Mouse (Mus musculus) cerebellum, adult 11 months (tissue): ENCODE measurements at regions not wholly inside any gene's neighbourhood (a gene's known extent, or its start where the extent isn't known, plus 50 kb on each side); places are given as distances from the start of the nearest gene placed in this dataset.

ENCODE experiments used
- DNase-seq: peaks from one replicate; pipeline ENCODE4 v3.0.0; 2022

GRCm38 (mm10) chr1:142838663-142839062, 801.8 kb upstream of the B3galt2 start:
- DNase-seq, result no peak

GRCm38 (mm10) chr1:142867024-142867700, 773.3 kb upstream of the B3galt2 start:
- no peak for DNase-seq

DNA sequence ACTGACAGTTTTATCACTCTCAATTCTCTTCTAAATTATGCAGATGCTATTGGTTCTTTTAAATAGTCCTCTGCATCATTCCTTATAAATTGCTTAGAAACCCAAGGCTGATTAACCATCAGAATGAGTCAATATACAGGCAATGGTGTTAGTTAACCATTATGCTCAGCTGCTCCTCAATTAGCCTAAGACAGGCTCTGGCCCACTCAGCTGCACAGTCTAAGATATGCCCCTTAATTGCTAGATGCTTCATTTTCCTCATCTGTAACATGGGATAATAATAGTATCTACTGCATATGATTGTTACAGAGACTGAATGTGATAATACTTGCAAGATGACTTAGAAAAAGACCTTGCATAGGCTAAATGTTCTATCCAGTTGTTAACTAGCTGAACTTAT, 748.6 kb upstream of the B3galt2 start:
- no peak for DNase-seq

DNA sequence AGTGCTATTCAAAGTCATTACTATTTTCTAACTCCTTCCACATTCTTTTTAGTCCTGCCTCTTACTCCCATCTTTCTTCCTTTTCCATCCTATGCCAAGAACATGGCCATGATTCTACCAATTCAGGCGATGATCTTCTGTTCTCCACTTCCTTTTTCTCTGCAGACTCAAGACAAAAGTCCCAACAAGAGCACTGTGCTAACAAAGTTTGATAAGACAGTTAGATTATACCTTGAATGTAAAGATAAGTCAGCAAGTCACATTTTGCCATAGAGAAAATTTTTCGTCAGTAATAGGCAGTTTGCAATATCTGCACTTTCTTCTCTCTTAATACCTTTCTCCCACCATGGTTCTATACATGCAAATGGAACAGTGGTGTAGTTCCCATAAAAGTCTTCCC, 747.3 kb upstream of the B3galt2 start:
- DNase-seq, result no peak

DNA sequence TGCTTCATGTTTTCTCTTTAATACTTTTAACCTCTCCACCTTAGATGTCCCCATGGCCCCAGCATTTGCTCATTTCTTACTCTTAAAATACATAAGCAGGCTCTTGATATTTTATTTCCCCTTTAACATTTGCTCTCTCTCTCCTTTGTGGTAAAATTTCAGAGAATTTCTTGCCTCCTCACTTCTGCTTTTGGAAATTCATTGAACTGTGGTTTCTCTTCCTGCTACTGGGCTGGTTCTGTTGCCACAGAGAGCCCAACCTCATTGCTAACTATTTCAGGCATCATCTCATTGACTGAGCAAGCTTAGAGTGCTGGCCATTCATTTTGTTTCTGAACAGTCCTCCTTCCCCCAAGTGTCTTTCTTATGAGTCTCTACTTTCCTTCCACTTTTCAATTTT, 746.3 kb upstream of the B3galt2 start:
- DNase-seq, result no peak

DNA sequence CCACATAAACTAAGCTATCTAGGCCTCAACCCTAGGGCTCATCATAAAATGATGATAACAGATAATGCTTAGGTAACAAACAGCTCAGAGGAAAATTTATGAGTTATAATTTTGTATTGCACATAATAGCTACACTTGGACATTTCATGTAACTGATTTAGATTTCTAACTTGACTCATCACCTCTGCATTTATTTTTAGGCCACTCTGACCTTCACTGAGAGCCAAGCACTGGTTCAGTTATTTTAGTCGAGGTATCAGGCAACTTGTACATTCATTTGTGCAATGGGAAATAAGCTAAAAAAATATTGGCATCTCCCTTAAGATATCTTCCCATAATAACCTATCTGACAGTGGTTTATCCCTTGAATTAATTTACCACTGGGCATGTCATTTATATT, 745.4 kb upstream of the B3galt2 start:
- DNase-seq, result no peak

- no peak for DNase-seq
Observed at GRCm38 (mm10) chr1:142909907-142910306, 730.6 kb upstream of the B3galt2 start.

GRCm38 (mm10) chr1:142956686-142957085, 683.8 kb upstream of the B3galt2 start:
- DNase-seq, result no peak

GRCm38 (mm10) chr1:142971475-142971874, 669.0 kb upstream of the B3galt2 start:
- DNase-seq, result no peak

- DNase-seq, result no peak
Observed at GRCm38 (mm10) chr1:142973387-142973786, 667.1 kb upstream of the B3galt2 start.

- no peak for DNase-seq
Observed at GRCm38 (mm10) chr1:142982994-142983393, 657.5 kb upstream of the B3galt2 start.

DNA sequence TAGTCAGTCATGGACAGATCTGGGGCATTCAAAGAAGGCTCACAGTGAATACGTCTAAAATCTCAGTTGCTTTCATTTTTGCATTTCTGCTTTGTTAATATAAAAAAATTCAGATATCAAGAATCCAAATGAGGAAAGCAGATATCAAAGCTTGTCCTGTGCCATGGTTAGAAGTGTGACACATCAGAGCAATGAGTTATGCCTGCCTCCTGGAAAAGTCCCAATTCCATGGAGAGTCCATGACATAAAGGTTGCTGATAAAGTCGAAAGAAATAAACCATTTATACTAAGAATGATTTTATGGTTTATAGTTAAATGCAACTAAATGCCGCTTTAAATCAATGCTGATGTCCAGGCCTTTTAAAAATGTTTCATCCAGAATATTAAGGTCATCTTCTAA, 656.8 kb upstream of the B3galt2 start:
- no peak for DNase-seq

DNA sequence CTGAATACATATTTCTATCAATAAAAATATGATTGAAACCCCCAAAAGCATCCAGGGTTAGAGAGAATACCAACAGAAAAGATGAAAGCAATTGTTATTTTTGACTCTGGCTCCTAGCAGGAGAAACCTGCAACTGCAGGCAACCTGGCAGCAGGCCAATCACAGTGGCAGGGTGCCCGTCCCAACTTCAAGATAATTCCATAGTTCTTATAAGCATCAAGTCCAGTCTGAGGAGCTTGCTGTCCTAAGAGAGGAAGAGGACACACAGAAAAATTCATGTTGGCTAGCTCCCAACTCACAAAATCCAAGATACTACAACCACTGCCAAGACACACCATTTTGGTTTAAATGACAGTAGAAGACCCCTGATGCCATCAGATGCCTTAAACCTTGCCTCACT, 654.9 kb upstream of the B3galt2 start:
- DNase-seq, result no peak

DNA sequence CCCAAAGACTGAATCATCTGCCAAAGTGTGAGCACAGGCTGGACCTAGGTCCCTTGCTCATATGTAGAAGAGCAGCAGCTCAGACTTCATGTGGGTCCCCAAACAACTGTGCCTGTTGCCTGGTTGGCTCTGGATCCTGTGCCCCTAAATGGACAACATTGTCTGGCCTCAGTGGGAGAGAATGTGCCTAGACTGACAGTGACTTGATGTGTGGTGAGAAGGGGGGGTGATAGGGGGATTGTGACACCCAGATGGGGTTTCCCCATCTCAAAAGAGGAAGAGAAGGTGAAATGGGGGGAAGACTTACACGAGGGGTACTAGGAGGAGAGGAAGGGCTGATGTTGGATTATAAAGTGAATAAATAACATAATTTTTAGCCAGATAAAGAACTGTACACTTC, 640.2 kb upstream of the B3galt2 start:
- no peak for DNase-seq

DNA sequence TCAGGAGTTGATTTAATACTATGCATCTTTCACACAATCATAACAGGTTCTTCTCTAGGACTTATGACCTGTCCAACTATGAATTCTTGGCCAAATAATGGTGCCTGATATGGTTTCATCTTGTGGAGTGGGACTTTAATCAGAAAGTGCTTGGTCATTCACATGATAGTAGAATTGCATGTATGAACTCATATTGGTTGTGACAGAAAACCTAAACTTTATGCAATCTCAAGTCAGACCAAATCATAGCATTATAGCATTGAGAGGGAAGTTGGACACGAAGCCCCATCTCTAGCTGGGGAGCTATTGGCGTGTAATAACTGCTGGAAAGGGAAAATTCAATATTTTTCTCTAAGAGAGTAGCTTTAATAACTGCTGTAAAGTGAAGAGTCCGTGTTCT, 639.4 kb upstream of the B3galt2 start:
- no peak for DNase-seq

DNA sequence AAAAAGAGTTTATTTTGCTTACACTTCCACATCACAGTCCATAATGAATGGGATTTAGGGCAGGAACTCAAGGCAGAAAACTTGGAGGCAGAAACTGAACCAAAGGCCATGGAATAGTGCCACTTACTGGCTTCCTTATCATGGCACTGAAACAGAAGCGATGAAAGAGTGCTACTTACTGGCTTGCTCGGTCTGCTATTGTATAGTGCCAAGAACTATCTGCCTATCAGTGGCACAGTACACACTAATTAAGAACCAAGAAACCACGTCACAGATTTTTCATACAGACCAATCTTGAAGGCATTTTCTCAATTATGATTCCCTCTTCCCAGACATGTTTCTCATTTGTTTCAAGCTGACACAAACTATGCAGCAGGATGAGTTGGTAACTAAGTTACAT, 634.4 kb upstream of the B3galt2 start:
- DNase-seq, result no peak

- no peak for DNase-seq
Observed at GRCm38 (mm10) chr1:143019982-143020381, 620.5 kb upstream of the B3galt2 start.

GRCm38 (mm10) chr1:143053161-143053560, 587.3 kb upstream of the B3galt2 start:
- DNase-seq, result no peak

DNA sequence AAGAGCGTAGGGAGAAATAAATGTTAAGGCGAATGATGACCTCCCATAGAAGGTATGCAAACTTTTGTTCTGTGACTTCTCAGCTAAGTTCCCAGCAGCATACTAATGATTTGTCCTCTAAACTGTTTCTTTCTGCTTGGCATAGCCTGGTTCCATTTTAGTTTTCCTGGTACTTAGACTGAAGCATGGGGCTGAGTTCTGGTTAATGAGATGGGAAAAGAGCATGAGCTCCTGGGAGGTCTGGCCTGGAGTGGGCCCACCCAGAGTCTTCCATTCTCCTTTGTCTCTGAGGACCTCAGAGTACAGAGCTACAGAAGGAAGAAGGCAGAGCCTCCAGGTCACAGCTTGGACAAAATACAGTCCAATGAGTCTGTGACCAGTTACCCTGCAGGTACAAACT, 586.9 kb upstream of the B3galt2 start:
- DNase-seq, result no peak

DNA sequence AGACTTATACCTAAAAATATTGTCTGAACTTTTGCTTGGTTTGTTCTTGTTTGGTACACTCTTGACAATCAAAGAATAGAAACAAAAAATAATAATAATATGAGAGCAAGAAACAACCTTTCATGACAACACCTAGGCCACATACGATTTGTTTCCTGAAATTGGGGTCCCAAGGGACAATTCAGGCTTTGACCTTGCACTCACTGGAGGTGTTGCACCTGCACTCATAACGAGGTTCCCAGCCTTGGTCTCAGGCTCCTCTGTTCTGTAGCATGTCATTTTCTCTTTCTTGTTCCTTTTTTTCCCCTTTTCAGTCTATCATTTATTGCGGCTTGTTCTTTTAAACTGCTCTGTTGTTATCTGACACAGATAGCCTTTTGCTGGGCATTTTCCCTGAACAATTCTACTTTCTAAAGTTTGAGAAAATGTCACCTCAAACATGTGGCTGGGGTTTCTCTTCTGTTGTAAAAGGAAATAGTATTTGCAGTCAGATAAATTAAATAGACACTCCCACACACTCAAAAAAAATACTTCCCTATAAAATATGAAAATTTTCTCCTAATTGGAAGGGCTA, 585.9 kb upstream of the B3galt2 start:
- DNase-seq, result no peak

DNA sequence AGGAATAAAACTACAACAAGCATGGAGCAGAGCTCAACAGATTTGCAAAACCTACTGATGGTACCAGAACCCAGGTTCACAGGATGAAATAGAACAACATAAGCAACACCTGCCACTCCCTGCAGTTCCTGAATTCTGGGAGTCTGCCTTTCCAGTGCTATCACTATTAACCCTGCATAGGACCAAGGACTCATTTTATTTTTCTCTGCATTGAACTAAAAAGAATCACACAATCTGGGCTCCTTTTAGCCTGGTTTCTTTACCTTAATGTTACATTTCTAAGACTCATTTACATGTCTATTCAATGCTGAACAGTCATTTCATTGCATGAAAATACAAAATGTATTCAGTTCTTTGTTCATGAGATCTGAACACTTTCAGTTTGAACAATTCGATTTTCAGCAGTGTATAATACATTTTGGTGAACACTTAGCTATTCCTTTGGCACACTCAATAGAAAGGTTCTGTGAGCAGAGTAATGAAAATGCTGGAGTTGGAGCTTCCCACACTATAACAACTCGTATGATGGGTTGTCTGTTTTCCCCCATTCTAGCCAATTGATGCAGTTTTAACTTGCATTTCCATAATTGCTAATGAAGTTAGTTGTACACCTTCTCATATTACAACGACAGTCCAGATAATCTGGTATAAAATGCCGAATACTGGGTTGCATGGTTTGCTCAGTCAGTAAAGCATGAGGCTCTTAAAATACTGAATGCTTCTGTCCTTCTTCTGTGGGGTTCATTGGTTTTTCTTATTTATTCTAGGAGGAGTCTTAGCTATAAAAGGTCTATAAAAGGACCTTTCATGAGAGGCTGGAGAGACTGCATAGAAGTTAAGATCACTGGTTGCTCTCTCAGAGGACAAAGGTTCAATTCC, 579.5 kb upstream of the B3galt2 start:
- DNase-seq, result no peak

DNA sequence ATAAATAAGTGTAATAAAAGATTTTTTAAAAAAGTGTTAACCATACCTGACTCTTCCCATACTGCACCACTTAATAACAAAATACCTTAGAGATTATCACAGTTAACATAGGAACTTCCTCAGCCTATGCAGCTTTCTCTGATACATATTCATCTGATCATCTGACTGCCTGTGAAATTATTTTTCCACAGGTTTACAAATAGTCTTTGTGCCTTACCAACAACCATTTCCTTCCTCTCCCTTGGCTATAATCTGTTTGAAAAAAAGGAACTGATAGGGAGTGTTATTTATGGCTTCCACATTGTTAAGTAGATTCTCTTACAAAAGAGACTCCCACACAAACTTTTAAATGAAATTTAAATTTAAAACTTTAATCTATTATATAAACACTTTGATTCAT, 575.0 kb upstream of the B3galt2 start:
- no peak for DNase-seq

DNA sequence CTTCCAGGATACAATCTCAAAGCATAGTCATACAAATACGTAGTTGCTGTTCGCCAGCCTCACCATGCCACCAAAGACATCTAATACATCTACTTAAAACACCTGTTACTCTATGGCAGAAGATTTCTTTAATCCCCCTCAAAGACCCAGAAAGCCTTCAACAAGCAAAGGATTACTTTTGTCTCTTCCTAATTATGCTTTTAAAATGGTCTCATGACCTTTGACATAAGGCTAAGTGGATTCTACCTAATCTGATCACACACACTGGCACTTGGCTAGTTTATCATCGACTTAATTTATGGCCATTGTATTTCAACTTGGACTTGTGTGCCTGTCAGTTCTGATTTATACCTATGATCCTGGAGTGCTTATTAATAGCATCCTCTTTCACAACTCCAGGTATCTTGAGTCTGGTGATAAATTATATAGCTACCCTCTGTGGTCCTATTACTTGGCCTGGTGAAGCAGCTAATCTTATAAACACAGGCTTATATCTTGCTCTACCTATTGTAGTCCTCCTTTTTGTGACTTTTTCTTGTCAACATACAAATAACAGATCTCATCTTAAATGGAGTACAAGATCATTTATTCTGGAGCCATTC, 568.6 kb upstream of the B3galt2 start:
- no peak for DNase-seq

GRCm38 (mm10) chr1:143074999-143075398, 565.5 kb upstream of the B3galt2 start:
- DNase-seq, result no peak
